Mouse (Mus musculus): Measurements from ENCODE around the gene Tshr.
"Not testable (repeated sequence)": the region's sequence is repeated elsewhere in the genome, so short reads cannot be mapped to it uniquely, and the experiment has no call there.

Tshr gene

DNA sequence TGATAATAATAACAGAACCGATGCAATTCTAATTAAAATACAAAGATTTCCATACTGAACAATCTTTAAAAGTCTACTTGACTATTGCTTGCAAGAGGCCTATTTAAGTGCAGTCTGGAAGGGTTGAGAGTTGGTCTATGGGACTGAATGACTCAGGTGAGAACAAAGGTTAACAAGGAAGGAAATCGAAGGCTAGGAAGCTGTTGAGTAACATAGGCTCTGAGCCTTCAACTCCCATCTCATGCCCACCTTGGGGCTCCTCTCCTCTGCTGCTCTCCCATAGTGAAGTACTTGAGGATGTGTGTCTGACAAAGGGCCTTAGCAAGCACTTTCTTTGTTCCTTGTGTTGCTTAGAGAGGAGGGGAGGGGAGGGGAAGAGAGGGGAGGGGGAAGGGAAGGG lies 116.1 kb downstream of the Tshr start:
- DNase-seq (ENCODE audit: low read depth, low spot score), result no peak

DNA sequence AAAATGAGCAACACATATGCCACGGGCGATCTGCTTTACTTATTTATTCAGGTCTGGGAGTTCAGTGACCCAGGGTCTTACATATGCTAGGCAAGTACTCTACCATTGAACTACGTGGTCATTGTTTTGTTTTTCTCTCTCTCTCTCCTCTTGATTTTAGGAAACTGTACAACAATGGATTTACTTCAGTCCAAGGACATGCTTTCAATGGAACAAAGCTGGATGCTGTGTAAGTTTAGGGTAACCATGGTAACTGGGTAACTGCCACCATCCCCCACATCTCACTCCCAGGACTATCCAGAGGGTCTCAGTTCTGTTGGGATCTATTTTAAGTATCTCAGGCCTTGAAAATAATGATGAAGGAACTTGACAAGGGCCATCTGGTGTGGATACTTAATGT lies 127.4 kb downstream of the Tshr start:
- DNase-seq (ENCODE audit: low read depth, low spot score), result no peak

DNA sequence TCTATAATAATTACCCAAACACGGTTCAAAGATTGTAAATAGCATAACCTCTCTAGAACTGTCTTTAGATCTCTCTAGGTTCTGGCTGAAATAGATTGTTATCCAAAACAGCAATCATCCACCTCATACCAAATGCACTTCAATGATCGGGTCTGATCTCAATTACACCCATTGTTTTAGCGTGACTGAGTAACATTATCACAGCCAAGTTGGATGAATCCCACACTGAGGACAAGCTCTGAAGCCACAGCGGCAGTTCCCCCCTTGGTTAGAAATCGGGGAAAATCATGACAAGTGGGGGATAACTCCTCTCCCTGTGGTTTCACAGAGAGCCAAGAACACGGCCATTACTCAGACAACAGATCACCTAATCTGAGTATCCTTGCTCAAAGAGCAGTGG lies 129.6 kb downstream of the Tshr start:
- DNase-seq (ENCODE audit: low read depth, low spot score), result no peak

- peak; percentile 49 for DNase-seq (ENCODE audit: low read depth, low spot score)
These were observed 133.4 kb downstream of the Tshr start for GRCm38 (mm10) chr12:91517808-91518207.

GRCm38 (mm10) chr12:91523626-91524025 lies 139.3 kb downstream of the Tshr start:
- no peak for DNase-seq (ENCODE audit: low read depth, low spot score)

GRCm38 (mm10) chr12:91534514-91534913 lies 150.2 kb downstream of the Tshr start:
- DNase-seq (ENCODE audit: low read depth, low spot score), result no peak

- DNase-seq (ENCODE audit: low read depth, low spot score), result no peak
These were observed 155.8 kb downstream of the Tshr start for GRCm38 (mm10) chr12:91540202-91540601.

DNA sequence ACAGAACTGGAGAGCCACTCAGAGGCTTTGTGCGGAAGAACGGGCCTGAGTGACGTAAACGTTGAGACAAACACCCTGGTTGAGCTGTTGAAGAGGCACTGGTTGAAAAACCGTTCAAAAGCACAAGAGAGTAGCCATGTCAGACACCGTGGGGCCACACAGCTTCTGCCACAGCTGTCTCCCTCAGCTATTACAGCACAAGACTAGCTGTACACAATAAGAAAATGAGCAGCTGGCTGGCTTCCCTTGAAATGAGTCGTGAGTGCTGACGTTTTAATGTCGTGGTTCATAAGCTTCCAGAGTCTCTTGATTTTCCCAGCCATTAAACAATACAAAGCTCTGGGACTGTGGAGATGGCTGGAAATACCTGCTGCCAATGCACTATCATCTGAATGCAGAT lies 165.1 kb downstream of the Tshr start:
- DNase-seq (ENCODE audit: low read depth, low spot score), result no peak

DNA sequence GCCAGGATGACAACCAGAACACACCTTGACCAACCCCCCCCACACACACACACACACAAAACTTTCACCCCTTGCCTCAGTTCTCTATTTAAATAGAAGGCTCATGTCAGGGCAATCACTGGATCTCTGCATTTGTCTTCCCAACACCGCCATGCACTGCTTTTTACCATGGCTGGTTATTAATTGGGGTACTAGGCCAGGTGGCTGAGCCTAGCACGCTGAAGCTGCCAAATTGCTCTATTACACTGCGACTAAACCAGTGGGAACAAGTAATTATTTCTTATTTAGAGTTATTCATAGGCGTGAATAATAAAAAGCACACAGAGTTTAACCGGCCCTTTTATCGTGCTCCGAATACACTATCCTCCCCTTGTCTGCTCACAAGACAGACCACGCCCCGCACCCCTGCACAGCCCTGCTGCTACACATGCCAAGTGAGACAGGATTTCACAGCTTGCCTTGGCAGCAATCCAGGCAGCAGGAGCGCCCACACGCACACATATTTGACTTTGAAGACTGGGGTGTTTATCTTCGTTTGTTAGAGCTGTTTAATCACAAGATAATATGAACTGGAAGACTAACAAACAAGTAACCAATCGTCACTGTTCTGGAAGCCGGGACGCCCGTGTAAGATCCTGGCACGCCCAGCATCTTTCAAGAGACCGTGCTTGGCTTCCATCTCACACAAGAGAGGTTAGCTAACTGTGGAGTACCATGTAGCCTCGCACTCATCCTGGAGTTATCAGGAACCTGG lies 167.6 kb downstream of the Tshr start:
- no peak for DNase-seq (ENCODE audit: low read depth, low spot score)

DNA sequence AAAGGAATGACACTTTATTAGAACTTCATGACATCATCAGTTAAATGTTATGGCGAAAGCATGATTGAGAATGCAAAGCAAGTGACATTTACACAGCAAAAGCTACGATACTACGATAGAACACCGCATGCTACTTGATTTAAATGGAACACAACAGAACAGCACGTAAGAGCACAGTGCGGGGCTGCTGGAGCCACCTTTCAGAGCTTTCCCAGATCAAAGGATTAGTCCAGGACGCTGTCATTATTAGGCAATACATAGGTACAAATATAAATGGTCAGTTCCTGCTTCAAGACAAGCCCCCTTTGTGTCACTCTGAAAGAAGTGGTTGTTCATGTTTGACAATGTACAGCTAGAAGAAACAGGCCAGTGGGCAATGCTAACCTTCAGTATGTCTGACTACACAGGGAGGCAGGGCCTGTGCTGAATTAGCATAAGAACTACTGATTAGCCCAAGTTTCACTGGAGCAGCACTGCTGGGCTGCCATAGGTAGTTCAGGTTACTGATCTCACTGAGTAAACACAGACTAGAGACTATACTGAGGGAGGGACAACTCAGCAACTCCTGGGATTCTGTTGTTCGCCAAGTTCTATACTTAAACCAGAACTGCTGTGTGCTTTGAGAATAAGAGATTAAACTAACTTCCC lies 173.1 kb downstream of the Tshr start:
- DNase-seq (ENCODE audit: low read depth, low spot score), result not testable (repeated sequence)

GRCm38 (mm10) chr12:91558152-91558551 lies 173.8 kb downstream of the Tshr start:
- DNase-seq (ENCODE audit: low read depth, low spot score), result not testable (repeated sequence)

DNA sequence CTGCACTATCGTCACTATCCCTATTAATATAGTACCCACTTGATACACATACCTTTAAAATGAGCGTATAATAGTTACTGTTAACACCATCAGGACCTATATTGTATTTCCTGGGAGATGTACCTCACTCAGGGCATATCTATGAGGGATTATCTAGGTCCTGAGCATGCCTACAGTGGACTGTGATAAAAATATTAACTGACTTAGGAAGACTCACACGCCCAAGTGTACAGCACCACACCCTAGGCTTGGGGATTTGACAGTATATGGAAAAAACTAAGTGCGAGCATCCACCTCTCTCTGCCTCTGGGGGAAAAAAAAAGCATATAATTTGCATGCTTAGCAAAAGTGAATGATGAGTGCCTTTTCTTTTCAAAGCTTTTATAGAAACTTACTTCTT lies 182.8 kb downstream of the Tshr start:
- DNase-seq (ENCODE audit: low read depth, low spot score), result no peak

GRCm38 (mm10) chr12:91569255-91569654 lies 184.9 kb downstream of the Tshr start:
- no peak for DNase-seq (ENCODE audit: low read depth, low spot score)

DNA sequence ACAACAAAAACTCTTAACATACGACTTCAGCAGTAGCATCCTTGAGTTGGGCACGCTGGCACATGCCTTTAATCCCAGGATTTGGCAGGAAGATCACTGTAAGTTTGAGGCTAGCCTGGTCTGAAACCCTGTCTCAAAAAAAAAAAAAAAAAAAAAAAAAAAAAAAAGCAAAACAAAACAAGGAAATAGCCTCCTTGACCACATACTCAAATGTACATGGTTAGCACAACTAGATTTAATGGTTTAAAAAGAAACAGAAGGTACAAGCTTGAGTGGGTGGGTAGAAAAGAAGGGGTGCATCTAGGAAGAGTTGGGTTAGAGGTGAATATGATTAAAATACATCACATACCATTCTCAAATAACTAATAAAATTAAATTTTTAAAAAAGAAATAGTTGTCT lies 187.3 kb downstream of the Tshr start:
- DNase-seq (ENCODE audit: low read depth, low spot score), result no peak

DNA sequence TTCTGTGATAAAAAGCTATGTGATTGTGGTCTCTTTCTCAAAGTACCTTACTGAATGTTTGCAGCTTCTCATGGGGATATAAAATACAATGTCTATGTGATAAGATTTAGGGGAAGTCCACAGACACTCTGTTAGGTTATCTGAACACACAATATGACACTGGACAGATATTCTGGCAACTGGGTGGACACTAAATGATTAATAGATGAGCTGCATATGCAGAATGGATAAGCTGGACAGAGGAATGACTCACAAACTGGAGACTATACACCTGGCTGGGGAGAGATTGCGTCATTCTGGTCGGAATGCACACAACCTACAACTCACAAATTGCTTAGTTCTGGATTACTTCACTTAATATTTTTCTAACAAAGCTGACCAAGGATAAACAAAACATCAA lies 195.3 kb downstream of the Tshr start:
- no peak for DNase-seq (ENCODE audit: low read depth, low spot score)

GRCm38 (mm10) chr12:91581204-91582070 lies 197.1 kb downstream of the Tshr start:
- DNase-seq (ENCODE audit: low read depth, low spot score), result no peak

GRCm38 (mm10) chr12:91582362-91583002 lies 198.1 kb downstream of the Tshr start:
- DNase-seq (ENCODE audit: low read depth, low spot score), result no peak

GRCm38 (mm10) chr12:91583409-91583808 lies 199.0 kb downstream of the Tshr start:
- DNase-seq (ENCODE audit: low read depth, low spot score), result no peak

DNA sequence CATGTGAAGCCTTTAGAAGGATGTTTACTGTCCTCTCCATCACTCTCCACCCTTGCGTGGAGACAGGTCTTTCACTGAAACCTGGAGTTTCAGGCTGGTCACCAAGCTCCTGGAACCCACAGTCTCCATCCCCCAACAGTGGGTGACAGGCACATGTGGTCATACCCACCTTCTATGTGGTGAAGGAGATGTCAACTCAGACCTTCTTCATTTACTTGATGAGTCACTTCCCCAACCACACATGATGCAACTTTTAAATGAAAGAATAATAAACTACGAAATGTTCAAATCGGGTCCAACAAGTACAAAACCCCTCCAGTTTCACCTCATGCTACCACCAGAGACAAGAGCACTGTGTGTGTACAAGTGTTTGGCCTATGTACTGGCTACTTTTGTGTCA lies 200.8 kb downstream of the Tshr start:
- no peak for DNase-seq (ENCODE audit: low read depth, low spot score)

DNA sequence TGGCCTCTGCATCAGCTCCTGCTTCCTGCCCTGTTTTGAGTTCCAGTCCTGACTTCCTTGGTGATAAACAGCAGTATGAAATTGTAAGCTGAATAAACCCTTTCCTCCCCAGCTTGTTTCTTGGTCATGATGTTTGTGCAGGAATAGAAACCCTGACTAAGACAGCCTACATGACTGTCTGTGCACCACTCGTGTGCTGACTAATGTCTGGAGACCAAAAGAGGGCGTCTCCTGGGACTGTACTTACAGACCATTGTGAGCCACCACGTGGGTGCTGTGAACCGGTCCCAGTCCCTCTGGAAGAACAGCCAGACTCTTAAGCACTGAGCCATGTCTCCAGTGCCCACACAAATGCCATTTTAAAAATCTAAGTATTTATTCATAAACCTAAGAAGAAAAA lies 201.5 kb downstream of the Tshr start:
- DNase-seq (ENCODE audit: low read depth, low spot score), result not testable (repeated sequence)

GRCm38 (mm10) chr12:91587077-91587476 lies 202.7 kb downstream of the Tshr start:
- DNase-seq (ENCODE audit: low read depth, low spot score), result no peak

GRCm38 (mm10) chr12:91587491-91588033 lies 203.2 kb downstream of the Tshr start:
- DNase-seq (ENCODE audit: low read depth, low spot score), result no peak
